Mouse (Mus musculus): ENCODE measurements around the gene Atxn7l1. TPM values are rescaled to one million over a fixed set of nuclear protein-coding genes. Genes with fewer than 3 reads are reported as not detected.
A peak's percentile ranks its signal among the peaks of the same experiment; 100 is the strongest.

The Atxn7l1 gene
- polyA plus RNA-seq, 1 experiment from 2014 or later: 10.6 TPM

DNA sequence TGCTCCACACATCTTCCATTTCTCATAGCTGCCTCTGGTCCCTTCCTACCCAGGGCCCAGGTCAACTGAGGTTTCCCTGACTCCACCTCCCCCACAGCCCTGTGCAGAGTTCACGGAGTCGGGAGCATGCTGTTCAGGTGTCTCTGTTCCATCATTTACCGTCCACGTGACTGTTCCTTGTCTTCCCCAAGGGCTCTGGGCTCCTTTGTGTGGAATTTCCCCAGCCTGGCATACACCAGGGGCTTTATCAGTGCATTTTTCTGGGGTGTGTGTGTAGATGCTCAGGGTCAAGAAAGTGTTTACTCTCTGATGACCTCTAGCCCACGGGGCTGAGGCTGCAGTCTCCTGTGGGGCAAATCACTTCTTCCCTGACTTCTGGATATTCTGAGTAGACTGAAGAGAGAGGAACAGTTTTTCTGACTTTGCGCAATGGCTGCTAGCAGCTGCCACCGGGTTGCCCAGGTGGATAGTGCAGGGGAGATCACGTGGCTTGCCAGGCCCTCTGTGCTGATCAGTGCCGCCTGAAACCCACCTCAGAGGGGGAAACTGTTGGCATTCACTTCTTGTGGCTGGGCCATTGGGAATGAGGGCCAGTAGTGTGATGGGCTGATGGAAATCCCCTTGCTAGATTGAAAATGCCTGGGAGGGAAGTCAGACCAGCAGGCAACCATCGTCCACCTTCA is 27.3 kb downstream of the Atxn7l1 start:
- H3K9me3 ChIP-seq (ENCODE audit: control insufficient read depth, low read length): no peaks in the 10 kb centered on the region
- 75% methylated on average over 10 of the region's 10 CpGs for WGBS
- H3K36me3 ChIP-seq (ENCODE audit: control insufficient read depth, insufficient read depth, low read length): no peaks in the 10 kb centered on the region
- no peak overlapping the region for H3K27ac ChIP-seq (replicated peaks in 1 of 2; ENCODE audit: control insufficient read depth in 1 of 2, insufficient read depth in 1 of 2, low read depth in 2 of 2, low read length in 2 of 2)
- H3K4me2 ChIP-seq (ENCODE audit: low read length): no peak overlapping the region
- no peak overlapping the region for H3K4me3 ChIP-seq (ENCODE audit: control insufficient read depth in 1 of 2, insufficient read depth in 1 of 2, low read depth in 1 of 2, low read length in 2 of 2)
- ATAC-seq (ENCODE audit: insufficient number of reproducible peaks, insufficient read depth, low FRiP score, low read depth): no peak
- no peaks in the 10 kb centered on the region for H3K27me3 ChIP-seq (ENCODE audit: control insufficient read depth, insufficient read depth, low read length)
- no peak overlapping the region for H3K9ac ChIP-seq (ENCODE audit: low read length)
- H3K4me1 ChIP-seq (ENCODE audit: control insufficient read depth in 2 of 2, insufficient read depth in 2 of 2, low read length in 2 of 2): peaks cover 10 to 15% of the 10 kb centered on the region in 2 experiments

DNA sequence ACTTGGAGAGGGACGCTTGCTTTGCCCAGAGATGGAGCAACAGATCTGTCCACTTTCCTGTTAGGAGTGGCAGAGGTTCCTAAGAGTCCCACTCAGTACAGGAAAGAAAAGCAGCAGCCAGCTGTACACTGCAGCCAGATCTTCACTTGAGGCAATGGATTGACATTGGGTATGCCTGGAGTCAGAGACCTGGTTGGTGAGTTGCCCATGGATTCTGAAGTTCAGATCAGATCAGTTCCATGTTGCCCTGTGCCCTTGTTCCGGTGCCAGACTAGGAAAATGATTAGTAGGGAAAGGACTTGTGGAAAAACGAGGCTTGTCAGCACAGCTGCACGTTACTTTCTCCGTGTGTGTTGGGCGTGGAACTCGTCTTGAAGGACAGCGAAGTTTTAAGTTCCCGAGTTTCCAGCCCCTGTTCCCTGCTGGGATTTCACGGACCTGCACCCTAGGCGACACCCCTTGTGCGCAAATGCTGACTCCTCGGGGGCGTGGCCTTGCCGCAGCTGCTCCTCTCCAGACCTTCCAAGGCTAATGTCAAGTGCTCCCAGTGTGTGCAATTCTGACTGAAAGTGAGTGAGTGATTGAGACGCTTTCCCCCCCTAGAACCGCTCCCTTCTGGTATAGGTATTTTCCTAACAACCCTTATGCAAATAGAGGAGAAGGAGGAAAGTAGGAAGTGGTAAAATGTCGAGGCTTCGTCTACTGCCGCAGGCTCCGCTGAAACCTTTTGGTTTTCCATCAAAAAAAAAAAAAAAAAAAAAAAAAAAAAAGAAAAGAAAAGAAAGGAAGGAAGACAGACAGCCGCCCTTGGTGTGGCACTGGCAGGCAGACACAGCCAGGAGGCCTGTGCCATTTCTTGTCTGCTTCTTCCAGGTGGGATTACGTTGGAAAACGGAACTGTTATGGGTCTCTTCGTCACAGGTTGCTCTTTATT is 28.4 kb downstream of the Atxn7l1 start:
- WGBS: 6% methylated on average over 25 of the region's 25 CpGs
- Histone ChIP-seq H3K36me3 (ENCODE audit: control insufficient read depth, insufficient read depth, low read length) (no peaks in the 10 kb centered on the region), H3K4me3 (ENCODE audit: control insufficient read depth in 1 of 2, insufficient read depth in 1 of 2, low read depth in 1 of 2, low read length in 2 of 2) (peak overlapping the region; percentile 32 to 34), H3K9ac (ENCODE audit: low read length) (peak overlapping the region; percentile 62), H3K4me2 (ENCODE audit: low read length) (peak overlapping the region; percentile 77), H3K27me3 (ENCODE audit: control insufficient read depth, insufficient read depth, low read length) (no peaks in the 10 kb centered on the region), H3K9me3 (ENCODE audit: control insufficient read depth, low read length) (no peaks in the 10 kb centered on the region), H3K4me1 (ENCODE audit: control insufficient read depth in 2 of 2, insufficient read depth in 2 of 2, low read length in 2 of 2) (peaks cover 6 to 15% of the 10 kb centered on the region in 2 experiments), H3K27ac (replicated peaks in 1 of 2; ENCODE audit: control insufficient read depth in 1 of 2, insufficient read depth in 1 of 2, low read depth in 2 of 2, low read length in 2 of 2) (no peak overlapping the region)
- 0 out of 2 replicates have a peak, but pooled peaks have one; percentile 26 for ATAC-seq (ENCODE audit: insufficient number of reproducible peaks, insufficient read depth, low FRiP score, low read depth)

DNA sequence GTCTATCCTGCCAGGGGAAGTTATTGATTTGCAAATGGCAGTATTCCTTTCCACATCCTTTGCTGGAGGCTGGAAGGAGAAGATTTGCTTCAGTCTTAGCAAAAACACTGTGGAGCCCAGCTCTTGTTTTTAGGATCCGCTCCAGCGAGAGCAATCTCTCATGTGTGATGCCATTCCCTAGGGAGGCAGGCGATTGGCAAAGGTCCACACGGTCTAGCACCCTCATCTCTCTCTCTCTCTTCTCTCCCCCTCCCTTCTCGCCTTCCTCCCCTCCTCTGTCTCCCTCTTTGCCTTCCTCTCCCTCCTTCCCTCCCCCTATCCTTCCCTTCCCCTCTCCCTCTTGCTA is 29.0 kb downstream of the Atxn7l1 start:
- H3K27ac ChIP-seq (replicated peaks in 1 of 2; ENCODE audit: control insufficient read depth in 1 of 2, insufficient read depth in 1 of 2, low read depth in 2 of 2, low read length in 2 of 2): no peak overlapping the region
- no peak for ATAC-seq (ENCODE audit: insufficient number of reproducible peaks, insufficient read depth, low FRiP score, low read depth)
- WGBS: 22% methylated on average over 5 of the region's 5 CpGs

GRCm38 (mm10) chr12:33180421-33180820 is 32.9 kb downstream of the Atxn7l1 start:
- H3K36me3 ChIP-seq (ENCODE audit: control insufficient read depth, insufficient read depth, low read length): no peaks in the 10 kb centered on the region
- H3K4me3 ChIP-seq (ENCODE audit: control insufficient read depth in 1 of 2, insufficient read depth in 1 of 2, low read depth in 1 of 2, low read length in 2 of 2): no peak overlapping the region
- no peak overlapping the region for H3K9ac ChIP-seq (ENCODE audit: low read length)
- H3K27ac ChIP-seq (replicated peaks in 1 of 2; ENCODE audit: control insufficient read depth in 1 of 2, insufficient read depth in 1 of 2, low read depth in 2 of 2, low read length in 2 of 2): no peak overlapping the region
- no peaks in the 10 kb centered on the region for H3K9me3 ChIP-seq (ENCODE audit: control insufficient read depth, low read length)
- no peaks in the 10 kb centered on the region for H3K27me3 ChIP-seq (ENCODE audit: control insufficient read depth, insufficient read depth, low read length)
- peaks cover 6 to 13% of the 10 kb centered on the region in 2 experiments for H3K4me1 ChIP-seq (ENCODE audit: control insufficient read depth in 2 of 2, insufficient read depth in 2 of 2, low read length in 2 of 2)
- 66% methylated on average over 2 of the region's 2 CpGs for WGBS
- no peak for ATAC-seq (ENCODE audit: insufficient number of reproducible peaks, insufficient read depth, low FRiP score, low read depth)
- no peak overlapping the region for H3K4me2 ChIP-seq (ENCODE audit: low read length)

More for the DNA sequence above, 29.0 kb downstream of the Atxn7l1 start:
- Histone ChIP-seq H3K4me1 (ENCODE audit: control insufficient read depth in 2 of 2, insufficient read depth in 2 of 2, low read length in 2 of 2) (peaks cover 6 to 15% of the 10 kb centered on the region in 2 experiments), H3K9me3 (ENCODE audit: control insufficient read depth, low read length) (no peaks in the 10 kb centered on the region), H3K9ac (ENCODE audit: low read length) (peak overlapping the region; percentile 62), H3K4me2 (ENCODE audit: low read length) (peak overlapping the region; percentile 77), H3K36me3 (ENCODE audit: control insufficient read depth, insufficient read depth, low read length) (no peaks in the 10 kb centered on the region), H3K4me3 (ENCODE audit: control insufficient read depth in 1 of 2, insufficient read depth in 1 of 2, low read depth in 1 of 2, low read length in 2 of 2) (peak overlapping the region; percentile 32 to 34; a peak in 3 of 4 replicates), H3K27me3 (ENCODE audit: control insufficient read depth, insufficient read depth, low read length) (no peaks in the 10 kb centered on the region)

DNA sequence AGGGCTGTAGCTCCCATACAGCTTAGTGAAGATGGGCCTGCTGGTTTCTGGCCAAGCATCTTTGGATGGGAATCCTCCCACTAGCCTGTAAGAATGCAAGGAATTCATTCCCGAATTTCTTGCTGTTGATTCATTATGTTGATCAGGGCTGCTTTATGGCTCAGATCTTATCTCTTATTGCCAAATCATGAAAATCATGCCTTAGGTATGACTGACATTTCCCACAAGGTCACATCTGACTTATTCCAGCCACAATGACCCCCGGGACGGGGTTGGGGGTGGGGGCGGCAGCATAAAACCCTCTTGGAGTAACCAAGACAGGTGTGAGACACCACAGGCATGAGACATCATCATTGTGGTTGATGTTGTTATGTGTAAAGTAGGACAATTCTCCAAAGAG is 34.4 kb downstream of the Atxn7l1 start:
- no peak overlapping the region for H3K9ac ChIP-seq (ENCODE audit: low read length)
- no peak for ATAC-seq (ENCODE audit: insufficient number of reproducible peaks, insufficient read depth, low FRiP score, low read depth)
- no peaks in the 10 kb centered on the region for H3K27me3 ChIP-seq (ENCODE audit: control insufficient read depth, insufficient read depth, low read length)
- 84% methylated on average over 4 of the region's 4 CpGs for WGBS
- peaks cover 2 to 3% of the 10 kb centered on the region in 2 experiments; a peak in 1 of 4 replicates for H3K4me1 ChIP-seq (ENCODE audit: control insufficient read depth in 2 of 2, insufficient read depth in 2 of 2, low read length in 2 of 2)
- H3K4me2 ChIP-seq (ENCODE audit: low read length): no peak overlapping the region
- H3K9me3 ChIP-seq (ENCODE audit: control insufficient read depth, low read length): no peaks in the 10 kb centered on the region
- no peak overlapping the region for H3K4me3 ChIP-seq (ENCODE audit: control insufficient read depth in 1 of 2, insufficient read depth in 1 of 2, low read depth in 1 of 2, low read length in 2 of 2)
- no peak overlapping the region for H3K27ac ChIP-seq (replicated peaks in 1 of 2; ENCODE audit: control insufficient read depth in 1 of 2, insufficient read depth in 1 of 2, low read depth in 2 of 2, low read length in 2 of 2)
- H3K36me3 ChIP-seq (ENCODE audit: control insufficient read depth, insufficient read depth, low read length): no peaks in the 10 kb centered on the region

- no peak for ATAC-seq (ENCODE audit: insufficient number of reproducible peaks, insufficient read depth, low FRiP score, low read depth)
- Histone ChIP-seq H3K9me3 (ENCODE audit: control insufficient read depth, low read length) (no peaks in the 10 kb centered on the region), H3K4me2 (ENCODE audit: low read length) (no peak overlapping the region), H3K4me1 (ENCODE audit: control insufficient read depth in 2 of 2, insufficient read depth in 2 of 2, low read length in 2 of 2) (peaks cover 2 to 3% of the 10 kb centered on the region in 2 experiments; a peak in 1 of 4 replicates), H3K36me3 (ENCODE audit: control insufficient read depth, insufficient read depth, low read length) (no peaks in the 10 kb centered on the region), H3K9ac (ENCODE audit: low read length) (no peak overlapping the region), H3K27ac (replicated peaks in 1 of 2; ENCODE audit: control insufficient read depth in 1 of 2, insufficient read depth in 1 of 2, low read depth in 2 of 2, low read length in 2 of 2) (no peak overlapping the region), H3K27me3 (ENCODE audit: control insufficient read depth, insufficient read depth, low read length) (no peaks in the 10 kb centered on the region), H3K4me3 (ENCODE audit: control insufficient read depth in 1 of 2, insufficient read depth in 1 of 2, low read depth in 1 of 2, low read length in 2 of 2) (no peak overlapping the region)
- 84% methylated on average over 11 of the region's 11 CpGs for WGBS
Measured at GRCm38 (mm10) chr12:33182428-33183137, 35.1 kb downstream of the Atxn7l1 start.

DNA sequence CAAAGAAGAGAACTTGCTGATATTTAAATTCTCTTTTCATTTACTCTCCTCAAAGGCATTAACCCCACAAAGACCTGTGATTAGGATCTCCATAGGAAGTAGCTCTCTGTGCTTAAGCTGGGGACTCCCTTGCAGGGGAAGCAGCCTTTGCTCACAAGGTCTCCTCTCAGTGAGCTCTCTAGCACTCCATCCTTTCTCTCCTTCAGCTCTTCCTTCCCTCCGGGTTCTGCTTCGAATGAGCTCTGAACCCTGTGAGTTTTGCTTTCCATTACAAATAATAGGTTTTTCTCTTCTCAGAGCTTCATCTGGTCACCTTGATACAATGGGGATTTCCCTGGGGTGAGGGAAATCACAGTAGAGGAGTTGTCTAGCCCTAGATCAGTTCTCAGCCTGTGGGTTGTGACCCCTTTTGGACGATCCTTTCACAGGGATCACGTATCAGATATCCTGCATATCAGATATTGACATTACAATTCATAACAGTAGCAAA is 35.7 kb downstream of the Atxn7l1 start:
- Histone ChIP-seq H3K36me3 (ENCODE audit: control insufficient read depth, insufficient read depth, low read length) (no peaks in the 10 kb centered on the region), H3K27ac (replicated peaks in 1 of 2; ENCODE audit: control insufficient read depth in 1 of 2, insufficient read depth in 1 of 2, low read depth in 2 of 2, low read length in 2 of 2) (no peak overlapping the region), H3K4me3 (ENCODE audit: control insufficient read depth in 1 of 2, insufficient read depth in 1 of 2, low read depth in 1 of 2, low read length in 2 of 2) (no peak overlapping the region), H3K27me3 (ENCODE audit: control insufficient read depth, insufficient read depth, low read length) (no peaks in the 10 kb centered on the region), H3K9ac (ENCODE audit: low read length) (no peak overlapping the region), H3K9me3 (ENCODE audit: control insufficient read depth, low read length) (no peaks in the 10 kb centered on the region), H3K4me1 (ENCODE audit: control insufficient read depth in 2 of 2, insufficient read depth in 2 of 2, low read length in 2 of 2) (peaks cover 2 to 3% of the 10 kb centered on the region in 2 experiments; a peak in 1 of 4 replicates), H3K4me2 (ENCODE audit: low read length) (no peak overlapping the region)
- ATAC-seq (ENCODE audit: insufficient number of reproducible peaks, insufficient read depth, low FRiP score, low read depth): no peak
- WGBS: 75% methylated on average over 4 of the region's 4 CpGs
